ENCODE assay signal across 15 mouse cellular contexts in the genomic region with DNA sequence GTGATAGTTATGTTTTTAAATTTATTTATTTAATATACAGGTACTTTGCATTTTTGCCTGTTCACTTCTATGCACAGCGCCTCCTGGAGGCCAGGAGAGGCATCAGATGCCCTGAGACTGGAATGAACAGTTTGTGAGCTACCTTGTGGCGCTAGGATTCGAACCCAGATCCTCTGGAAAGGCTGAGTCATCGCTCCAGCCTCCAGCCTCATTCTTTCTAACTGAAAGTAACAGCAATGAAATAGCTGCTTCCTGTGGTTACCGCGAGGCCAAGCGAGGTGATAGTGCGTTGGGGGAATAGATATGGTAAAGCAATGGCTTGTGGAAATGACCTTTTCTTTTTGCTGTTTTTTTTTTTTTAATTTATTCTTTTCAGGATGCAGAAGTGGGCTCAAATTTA. TPM values are rescaled to one million over a fixed set of nuclear protein-coding genes. Genes with fewer than 3 reads are reported as not detected.
DNase-seq lines count a peak whose midpoint lies in the region; ATAC-seq and TF ChIP-seq lines count a peak whose summit lies in the region.
"Had no signal": no experiment of that assay in that cellular context is flagged by ENCODE, and none has a peak within 500 bp of the region (broad histone marks: within the 10 kb centered on the region; RNA-seq: fewer than 3 reads in every experiment).

No protein-coding gene starts in this region.

- no peak for ATAC-seq in liver, embryonic 14.5 days (ENCODE audit: insufficient read depth)
- ATAC-seq in forebrain, embryonic 14.5 days: no peak
- ATAC-seq: forebrain, postnatal 0 days had no signal

- DNase-seq in lung, adult 2 months: no peak
- DNase-seq in lung, postnatal 4 days: no peak
- peak; percentile 41 to 43 for DNase-seq in B cell, adult 2 months
- no peak for DNase-seq in liver, embryonic 14.5 days (ENCODE audit: low read depth in 3 of 3, low spot score in 3 of 3)
- DNase-seq in right cerebral cortex, adult 2 months (ENCODE audit: low spot score in 2 of 2): no peak
- DNase-seq in forebrain, embryonic 14.5 days (ENCODE audit: low spot score): no peak
- DNase-seq: cerebellum, adult 8-10 months; embryo, embryonic 11 days; forebrain, postnatal 0 days; gastrocnemius, postnatal 25 days; kidney, postnatal 4 days had no signal

- H3K4me3 ChIP-seq in lung, adult 2 months (replicated peaks; ENCODE audit: extremely low read depth, low read depth, low read length): no peak overlapping the region
- no peak overlapping the region for H3K4me3 ChIP-seq in ES-Bruce4 (ENCODE audit: low read depth, low read length)
- no peak overlapping the region for H3K4me3 ChIP-seq in liver, embryonic 14.5 days (ENCODE audit: insufficient read depth in 1 of 2, low read depth in 2 of 2, low read length in 2 of 2)
- no peak overlapping the region for H3K4me3 ChIP-seq in forebrain, embryonic 14.5 days (ENCODE audit: low read depth, low read length)
- H3K4me3 ChIP-seq: heart, embryonic 13.5 days; limb, embryonic 15.5 days had no signal

- H3K36me3 ChIP-seq in ES-Bruce4 (ENCODE audit: control insufficient read depth, insufficient read depth, low read length, poor library complexity, severe bottlenecking): no peaks in the 10 kb centered on the region
- H3K36me3 ChIP-seq in liver, embryonic 14.5 days (replicated peaks; ENCODE audit: control insufficient read depth, insufficient read depth, low read depth): no peaks in the 10 kb centered on the region
- no peaks in the 10 kb centered on the region for H3K36me3 ChIP-seq in forebrain, embryonic 14.5 days (ENCODE audit: control insufficient read depth, insufficient read depth, low read length)
- H3K36me3 ChIP-seq: heart, embryonic 13.5 days; limb, embryonic 15.5 days had no signal

- 0 out of 2 replicates have a peak, but pooled peaks cover 3% of the 10 kb centered on the region for H3K4me1 ChIP-seq in lung, adult 2 months (ENCODE audit: control insufficient read depth, insufficient read depth, low read length)
- no peaks in the 10 kb centered on the region for H3K4me1 ChIP-seq in ES-Bruce4 (ENCODE audit: control insufficient read depth, insufficient read depth, low read length)
- H3K4me1 ChIP-seq in liver, embryonic 14.5 days (replicated peaks; ENCODE audit: control insufficient read depth in 2 of 2, insufficient read depth in 2 of 2, low read length in 1 of 2): no peaks in the 10 kb centered on the region
- no peaks in the 10 kb centered on the region for H3K4me1 ChIP-seq in forebrain, embryonic 14.5 days (ENCODE audit: control insufficient read depth, insufficient read depth, low read length)

- TF ChIP-seq CTCF in lung, adult 2 months (IDR thresholded peaks at IDR 0.05; ENCODE audit: insufficient read depth, low read length): peak; percentile 35; the same call in 1 of the 2 replicates
- peak; percentile 40 for TF ChIP-seq CTCF in ES-Bruce4 (IDR thresholded peaks at IDR 0.05; ENCODE audit: low read depth, low read length)
- TF ChIP-seq CTCF in liver, embryonic 14.5 days (IDR thresholded peaks at IDR 0.05; ENCODE audit: low read depth): peak; percentile 68

- WGBS in lung, adult 2 months: 80% methylated on average over 8 of the region's 8 CpGs
- 34% methylated on average over 8 of the region's 8 CpGs for WGBS in liver, embryonic 14.5 days (ENCODE audit: insufficient replicate concordance)
- 87% methylated on average over 8 of the region's 8 CpGs for WGBS in forebrain, embryonic 14.5 days

- no peak for TF ChIP-seq EP300 in ES-Bruce4 (IDR thresholded peaks at IDR 0.05; ENCODE audit: insufficient read depth, low read depth, low read length)
- no peak for TF ChIP-seq EP300 in liver, embryonic 14.5 days (IDR thresholded peaks at IDR 0.05; ENCODE audit: low read depth)

- H3K27me3 ChIP-seq in ES-Bruce4 (ENCODE audit: control insufficient read depth, insufficient read depth, low read length, poor library complexity, severe bottlenecking): peaks cover 1% of the 10 kb centered on the region; the same call in 1 of the 2 replicates
- no peaks in the 10 kb centered on the region for H3K27me3 ChIP-seq in liver, embryonic 14.5 days (ENCODE audit: control insufficient read depth, insufficient read depth, low read length)
- H3K27me3 ChIP-seq in forebrain, embryonic 14.5 days (replicated peaks; ENCODE audit: control insufficient read depth, insufficient read depth, low read length): no peaks in the 10 kb centered on the region
- H3K27me3 ChIP-seq: heart, embryonic 13.5 days; limb, embryonic 15.5 days had no signal

- no peak overlapping the region for H3K4me2 ChIP-seq in liver, embryonic 14.5 days (ENCODE audit: low read depth)
- no peak overlapping the region for H3K4me2 ChIP-seq in forebrain, embryonic 14.5 days (ENCODE audit: low read length)
- H3K4me2 ChIP-seq: heart, embryonic 13.5 days; limb, embryonic 15.5 days had no signal

- no peak overlapping the region for H3K9ac ChIP-seq in ES-Bruce4 (ENCODE audit: low read depth, poor library complexity, severe bottlenecking)
- no peak overlapping the region for H3K9ac ChIP-seq in liver, embryonic 14.5 days (replicated peaks)
- no peak overlapping the region for H3K9ac ChIP-seq in forebrain, embryonic 14.5 days (ENCODE audit: low read length)
- H3K9ac ChIP-seq: forebrain, postnatal 0 days; heart, embryonic 13.5 days; limb, embryonic 15.5 days had no signal

- TF ChIP-seq POLR2A in lung, adult 2 months (IDR thresholded peaks at IDR 0.05; ENCODE audit: borderline replicate concordance, extremely low read depth, low read depth, low read length): no peak
- no peak for TF ChIP-seq POLR2A in ES-Bruce4 (IDR thresholded peaks at IDR 0.05; ENCODE audit: insufficient read depth, low read length)

- no peak overlapping the region for H3K27ac ChIP-seq in ES-Bruce4 (ENCODE audit: insufficient read depth, low read length)
- no peak overlapping the region for H3K27ac ChIP-seq in liver, embryonic 14.5 days
- H3K27ac ChIP-seq in forebrain, embryonic 14.5 days (ENCODE audit: low read depth, low read length): no peak overlapping the region
- H3K27ac ChIP-seq: heart, embryonic 13.5 days; limb, embryonic 15.5 days had no signal

- H3K9me3 ChIP-seq in ES-Bruce4 (replicated peaks; ENCODE audit: control insufficient read depth, insufficient read depth, low read length, poor library complexity, severe bottlenecking): peaks cover 2% of the 10 kb centered on the region; the same call in 1 of the 2 replicates
- no peaks in the 10 kb centered on the region for H3K9me3 ChIP-seq in liver, embryonic 14.5 days (ENCODE audit: control insufficient read depth, low read length)
- no peaks in the 10 kb centered on the region for H3K9me3 ChIP-seq in forebrain, embryonic 14.5 days (replicated peaks; ENCODE audit: control insufficient read depth, low read length)
- H3K9me3 ChIP-seq: heart, embryonic 13.5 days; limb, embryonic 15.5 days had no signal

RNA-seq across cellular contexts. Expression of gene Gan, which starts 30.9 kb away (rescaled TPM):
- polyA plus RNA-seq in lung, adult 2 months (2012; rRNA removed): 5.6 and 8.6 TPM in 2 replicates
- polyA plus RNA-seq in ES-Bruce4 (2011; ENCODE audit: insufficient read depth, insufficient read length, low read depth, missing spikeins): 11.0 and 11.7 TPM in 2 replicates
- polyA plus RNA-seq in liver, embryonic 14.5 days (2012; rRNA removed): 1.4 and 1.6 TPM in 2 replicates
- polyA plus RNA-seq in liver, embryonic 14.5 days (2014; fragmentation: Nextera tagmentation; extraction: Ambion mirVana): 0.62 and 0.77 TPM in 2 replicates
- 3.3 and 4.4 TPM in 2 replicates for polyA plus RNA-seq in forebrain, embryonic 14.5 days (2014; fragmentation: Nextera tagmentation; extraction: Ambion mirVana)

RNA-seq across cellular contexts. Expression of gene Bco1, which starts 31.4 kb away (rescaled TPM):
- 0.34 TPM in 1 of 2 replicates, not detected in the other for polyA plus RNA-seq in lung, adult 2 months (2012; rRNA removed)
- polyA plus RNA-seq in ES-Bruce4 (2011; ENCODE audit: insufficient read depth, insufficient read length, low read depth, missing spikeins): not detected in 2 replicates
- polyA plus RNA-seq in liver, embryonic 14.5 days (2012; rRNA removed): 4.3 and 5.2 TPM in 2 replicates
- 3.2 and 4.3 TPM in 2 replicates for polyA plus RNA-seq in liver, embryonic 14.5 days (2014; fragmentation: Nextera tagmentation; extraction: Ambion mirVana)
- 0.12 TPM in 1 of 2 replicates, not detected in the other for polyA plus RNA-seq in forebrain, embryonic 14.5 days (2014; fragmentation: Nextera tagmentation; extraction: Ambion mirVana)

RNA-seq across cellular contexts. Expression of gene Pkd1l2, which starts 44.8 kb away (rescaled TPM):
- 0.06 and 0.12 TPM in 2 replicates for polyA plus RNA-seq in lung, adult 2 months (2012; rRNA removed)
- polyA plus RNA-seq in ES-Bruce4 (2011; ENCODE audit: insufficient read depth, insufficient read length, low read depth, missing spikeins): 0.56 and 0.84 TPM in 2 replicates
- not detected in 2 replicates for polyA plus RNA-seq in liver, embryonic 14.5 days (2012; rRNA removed)
- not detected in 2 replicates for polyA plus RNA-seq in liver, embryonic 14.5 days (2014; fragmentation: Nextera tagmentation; extraction: Ambion mirVana)
- not detected in 2 replicates for polyA plus RNA-seq in forebrain, embryonic 14.5 days (2014; fragmentation: Nextera tagmentation; extraction: Ambion mirVana)
- polyA plus RNA-seq: heart, embryonic 13.5 days; intestine, embryonic 14.5 days had no signal

Comparison
In these comparisons a context has a peak if more than half of its experiments do, and no peak if none do; other contexts are left out.
1. DNase-seq: peak in B cell, adult 2 months (2 of 2); none in lung, adult 2 months (single experiment), lung, postnatal 4 days (0 of 2), liver, embryonic 14.5 days (0 of 3), right cerebral cortex, adult 2 months (0 of 2) and forebrain, embryonic 14.5 days (single experiment).
2. Peak in every context shown above with its lines, with median percentiles within 50 percentile points of each other: CTCF ChIP-seq.